Mouse (Mus musculus): ENCODE measurements around the gene Arpc2. TPM values are rescaled to one million over a fixed set of nuclear protein-coding genes. Genes with fewer than 3 reads are reported as not detected.

The Arpc2 gene
- 341 and 351 TPM in 2 replicates for polyA plus RNA-seq (2014; fragmentation: Nextera tagmentation; extraction: Ambion mirVana)

DNA sequence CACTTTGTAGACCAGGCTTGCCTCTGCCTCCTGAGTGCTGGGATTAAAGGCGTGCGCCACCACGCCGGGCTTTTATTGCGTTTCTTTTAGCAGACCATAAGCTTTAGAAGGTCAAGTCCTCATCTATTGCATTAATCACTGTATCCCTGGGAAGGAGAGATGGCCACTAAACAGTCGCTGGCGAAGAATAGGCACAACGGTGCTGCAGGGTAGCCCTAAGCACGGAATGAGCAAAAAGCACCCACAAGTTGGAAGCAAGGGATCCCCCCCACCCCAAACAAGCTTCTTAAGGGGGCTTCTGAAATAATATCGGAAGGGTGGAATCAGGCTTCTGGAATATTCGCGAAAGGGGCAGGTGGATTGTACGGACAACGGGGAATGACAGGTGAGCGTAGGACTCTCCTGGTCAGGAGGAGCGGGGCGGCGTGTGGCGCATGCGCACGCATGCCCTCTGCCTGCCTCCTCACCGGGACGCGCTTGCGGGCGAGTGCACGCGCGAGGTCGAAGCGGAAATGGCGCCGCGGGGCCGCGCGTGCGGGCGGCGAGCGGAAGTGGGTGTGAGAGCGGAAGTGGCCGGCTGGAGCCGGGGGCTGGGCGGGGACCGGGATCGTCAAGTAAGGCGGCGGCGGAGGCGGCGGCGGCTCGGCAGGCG lies at the start of gene Arpc2:
Gene Arpc2 (plus strand): TSS at position 147 of the 652 bp plus-strand sequence.
- ATAC-seq: peak; percentile 94
- peak within 1 kb of the TSS; percentile 82 for H3K4me2 ChIP-seq (ENCODE audit: low read length)

GRCm38 (mm10) chr1:74190471-74190870 lies 45.4 kb upstream of the Arpc2 start:
- H3K9ac ChIP-seq (ENCODE audit: low read length): no peak overlapping the region
- H3K27ac ChIP-seq (ENCODE audit: low read depth, low read length): no peak overlapping the region
- H3K4me1 ChIP-seq (ENCODE audit: control insufficient read depth, insufficient read depth, low read length): no peaks in the 10 kb centered on the region
- no peak overlapping the region for H3K4me2 ChIP-seq (ENCODE audit: low read length)
- no peak overlapping the region for H3K4me3 ChIP-seq (ENCODE audit: low read depth, low read length)
- WGBS: 93% methylated on average over 7 of the region's 7 CpGs
- DNase-seq (ENCODE audit: low spot score) (no peak), ATAC-seq (no peak)
- no peaks in the 10 kb centered on the region for H3K9me3 ChIP-seq (replicated peaks; ENCODE audit: control insufficient read depth, low read length)
- H3K27me3 ChIP-seq (replicated peaks; ENCODE audit: control insufficient read depth, insufficient read depth, low read length): no peaks in the 10 kb centered on the region
- no peaks in the 10 kb centered on the region for H3K36me3 ChIP-seq (ENCODE audit: control insufficient read depth, insufficient read depth, low read length)

More for the DNA sequence above, at the start of gene Arpc2:
- peaks cover 22% of the 10 kb centered on the region for H3K4me1 ChIP-seq (ENCODE audit: control insufficient read depth, insufficient read depth, low read length)
- no peaks in the 10 kb centered on the region for H3K9me3 ChIP-seq (replicated peaks; ENCODE audit: control insufficient read depth, low read length)
- H3K36me3 ChIP-seq (ENCODE audit: control insufficient read depth, insufficient read depth, low read length): no peaks in the 10 kb centered on the region
- no peaks in the 10 kb centered on the region for H3K27me3 ChIP-seq (replicated peaks; ENCODE audit: control insufficient read depth, insufficient read depth, low read length)
- H3K27ac ChIP-seq (ENCODE audit: low read depth, low read length): peak within 1 kb of the TSS; percentile 85
- H3K9ac ChIP-seq (ENCODE audit: low read length): peak within 1 kb of the TSS; percentile 93
- H3K4me3 ChIP-seq (ENCODE audit: low read depth, low read length): peak within 1 kb of the TSS; percentile 93
- DNase-seq (ENCODE audit: low spot score): peak; percentile 97
- WGBS: 2% methylated on average over 51 of the region's 55 CpGs

GRCm38 (mm10) chr1:74192711-74193110 lies 43.2 kb upstream of the Arpc2 start:
- H3K9me3 ChIP-seq (replicated peaks; ENCODE audit: control insufficient read depth, low read length): no peaks in the 10 kb centered on the region
- WGBS: 81% methylated on average over 2 of the region's 2 CpGs
- DNase-seq (ENCODE audit: low spot score) (no peak), ATAC-seq (no peak)
- H3K4me2 ChIP-seq (ENCODE audit: low read length): no peak overlapping the region
- H3K4me1 ChIP-seq (ENCODE audit: control insufficient read depth, insufficient read depth, low read length): no peaks in the 10 kb centered on the region
- H3K36me3 ChIP-seq (ENCODE audit: control insufficient read depth, insufficient read depth, low read length): no peaks in the 10 kb centered on the region
- no peak overlapping the region for H3K9ac ChIP-seq (ENCODE audit: low read length)
- H3K27ac ChIP-seq (ENCODE audit: low read depth, low read length): no peak overlapping the region
- no peaks in the 10 kb centered on the region for H3K27me3 ChIP-seq (replicated peaks; ENCODE audit: control insufficient read depth, insufficient read depth, low read length)
- H3K4me3 ChIP-seq (ENCODE audit: low read depth, low read length): no peak overlapping the region

GRCm38 (mm10) chr1:74194445-74194844 lies 41.4 kb upstream of the Arpc2 start, which contains the start of gene Cxcr1:
Gene Cxcr1, minus strand, starts transcription at chr1:74194631.
- no peak within 1 kb of the TSS for H3K27ac ChIP-seq (ENCODE audit: low read depth, low read length)
- DNase-seq (ENCODE audit: low spot score): no peak
- no peaks in the 10 kb centered on the region for H3K27me3 ChIP-seq (replicated peaks; ENCODE audit: control insufficient read depth, insufficient read depth, low read length)
- no peaks in the 10 kb centered on the region for H3K9me3 ChIP-seq (replicated peaks; ENCODE audit: control insufficient read depth, low read length)
- no peak for ATAC-seq
- no peak within 1 kb of the TSS for H3K4me3 ChIP-seq (ENCODE audit: low read depth, low read length)
- H3K4me1 ChIP-seq (ENCODE audit: control insufficient read depth, insufficient read depth, low read length): no peaks in the 10 kb centered on the region
- no peak within 1 kb of the TSS for H3K9ac ChIP-seq (ENCODE audit: low read length)
- no peaks in the 10 kb centered on the region for H3K36me3 ChIP-seq (ENCODE audit: control insufficient read depth, insufficient read depth, low read length)
- H3K4me2 ChIP-seq (ENCODE audit: low read length): no peak within 1 kb of the TSS
- WGBS: 76% methylated on average over 8 of the region's 8 CpGs

DNA sequence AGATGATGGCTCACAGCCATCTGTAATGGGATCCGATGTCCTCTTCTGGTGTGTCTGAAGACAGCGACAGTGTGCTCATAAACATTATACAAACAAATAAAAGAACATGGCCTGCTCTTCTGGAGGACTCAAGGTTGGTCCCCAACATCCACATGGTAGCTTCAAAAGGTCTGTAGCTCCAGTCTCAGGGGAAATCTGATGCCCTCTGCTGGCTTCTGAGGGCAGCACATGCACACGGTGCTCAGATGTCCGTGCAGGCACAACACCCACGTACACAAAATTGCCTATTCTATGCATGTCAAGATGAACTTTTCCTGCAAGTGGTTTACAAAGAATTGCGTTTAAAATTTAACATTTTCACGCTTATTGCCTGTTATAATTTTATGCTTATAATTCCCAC lies 39.9 kb upstream of the Arpc2 start:
- ATAC-seq (no peak), DNase-seq (ENCODE audit: low spot score) (peak; percentile 31)
- no peak overlapping the region for H3K9ac ChIP-seq (ENCODE audit: low read length)
- H3K4me2 ChIP-seq (ENCODE audit: low read length): no peak overlapping the region
- no peaks in the 10 kb centered on the region for H3K27me3 ChIP-seq (replicated peaks; ENCODE audit: control insufficient read depth, insufficient read depth, low read length)
- H3K36me3 ChIP-seq (ENCODE audit: control insufficient read depth, insufficient read depth, low read length): no peaks in the 10 kb centered on the region
- no peak overlapping the region for H3K27ac ChIP-seq (ENCODE audit: low read depth, low read length)
- WGBS: 54% methylated on average over 7 of the region's 7 CpGs
- no peaks in the 10 kb centered on the region for H3K9me3 ChIP-seq (replicated peaks; ENCODE audit: control insufficient read depth, low read length)
- H3K4me3 ChIP-seq (ENCODE audit: low read depth, low read length): no peak overlapping the region
- H3K4me1 ChIP-seq (ENCODE audit: control insufficient read depth, insufficient read depth, low read length): no peaks in the 10 kb centered on the region

GRCm38 (mm10) chr1:74196621-74197419 lies 39.1 kb upstream of the Arpc2 start:
- 84% methylated on average over 17 of the region's 17 CpGs for WGBS
- ATAC-seq (no peak), DNase-seq (ENCODE audit: low spot score) (no peak)
- H3K9me3 ChIP-seq (replicated peaks; ENCODE audit: control insufficient read depth, low read length): no peaks in the 10 kb centered on the region
- no peaks in the 10 kb centered on the region for H3K27me3 ChIP-seq (replicated peaks; ENCODE audit: control insufficient read depth, insufficient read depth, low read length)
- no peak overlapping the region for H3K4me3 ChIP-seq (ENCODE audit: low read depth, low read length)
- H3K36me3 ChIP-seq (ENCODE audit: control insufficient read depth, insufficient read depth, low read length): no peaks in the 10 kb centered on the region
- H3K27ac ChIP-seq (ENCODE audit: low read depth, low read length): no peak overlapping the region
- H3K9ac ChIP-seq (ENCODE audit: low read length): no peak overlapping the region
- H3K4me2 ChIP-seq (ENCODE audit: low read length): no peak overlapping the region
- H3K4me1 ChIP-seq (ENCODE audit: control insufficient read depth, insufficient read depth, low read length): no peaks in the 10 kb centered on the region

DNA sequence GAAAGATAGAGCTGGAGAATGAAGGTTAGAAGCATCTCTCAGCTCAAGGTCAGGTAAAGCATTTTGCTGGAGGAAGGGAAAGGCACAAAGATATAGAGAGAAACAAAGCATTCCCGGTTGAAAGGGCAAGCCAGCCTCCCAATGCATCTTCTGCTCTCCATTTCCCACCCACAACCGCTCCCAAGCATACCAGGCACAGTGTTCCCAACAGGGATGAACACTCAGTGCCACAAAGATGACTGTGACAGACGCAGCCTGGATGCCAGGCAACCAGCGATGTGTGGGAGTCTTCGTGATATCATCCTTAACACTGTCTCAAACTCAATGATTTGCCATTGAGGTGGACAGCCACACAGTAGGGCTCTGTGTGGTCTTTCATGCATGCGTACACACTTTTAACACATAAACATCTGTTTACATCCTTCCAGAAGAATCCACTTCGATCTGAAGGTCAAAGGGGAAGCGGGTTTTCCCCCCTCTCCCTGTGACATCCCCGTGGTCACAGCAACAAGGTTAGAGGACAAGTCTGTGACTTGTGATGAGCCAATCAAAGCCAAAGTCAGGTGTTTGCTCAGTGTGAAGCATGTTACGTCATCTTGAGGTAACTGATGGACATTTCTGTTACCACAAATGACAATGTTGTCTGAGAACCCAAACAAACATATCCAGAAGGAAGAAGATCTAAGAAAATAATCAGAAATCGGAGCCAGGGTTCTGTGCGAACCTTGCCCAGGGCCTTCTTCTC lies 38.0 kb upstream of the Arpc2 start:
- Histone ChIP-seq H3K9ac (ENCODE audit: low read length) (no peak overlapping the region), H3K9me3 (replicated peaks; ENCODE audit: control insufficient read depth, low read length) (no peaks in the 10 kb centered on the region), H3K4me2 (ENCODE audit: low read length) (no peak overlapping the region), H3K27me3 (replicated peaks; ENCODE audit: control insufficient read depth, insufficient read depth, low read length) (no peaks in the 10 kb centered on the region), H3K27ac (ENCODE audit: low read depth, low read length) (no peak overlapping the region), H3K36me3 (ENCODE audit: control insufficient read depth, insufficient read depth, low read length) (no peaks in the 10 kb centered on the region), H3K4me1 (ENCODE audit: control insufficient read depth, insufficient read depth, low read length) (no peaks in the 10 kb centered on the region), H3K4me3 (ENCODE audit: low read depth, low read length) (no peak overlapping the region)
- DNase-seq (ENCODE audit: low spot score): no peak
- ATAC-seq: no peak
- 82% methylated on average over 12 of the region's 12 CpGs for WGBS

DNA sequence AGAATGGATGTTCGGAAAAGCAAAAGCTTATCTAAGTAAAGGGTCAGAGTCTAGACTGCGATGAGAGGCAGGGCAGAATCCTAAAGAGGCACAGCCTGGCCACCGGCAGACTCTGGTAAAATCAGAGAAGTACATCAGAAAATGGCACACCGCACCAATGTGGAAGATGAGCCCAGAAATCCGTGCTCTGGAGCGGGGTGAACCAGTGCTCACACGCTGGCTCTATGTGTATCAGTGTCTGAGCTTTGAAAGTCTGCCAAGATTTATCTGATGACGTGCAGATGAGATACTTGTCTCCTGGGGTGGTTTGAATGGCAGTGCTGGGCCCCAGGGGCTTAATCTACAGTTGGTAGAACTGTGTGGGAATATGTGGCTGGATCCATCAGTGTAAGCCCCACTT lies 36.8 kb upstream of the Arpc2 start:
- Histone ChIP-seq H3K4me3 (ENCODE audit: low read depth, low read length) (no peak overlapping the region), H3K36me3 (ENCODE audit: control insufficient read depth, insufficient read depth, low read length) (no peaks in the 10 kb centered on the region), H3K9ac (ENCODE audit: low read length) (no peak overlapping the region), H3K9me3 (replicated peaks; ENCODE audit: control insufficient read depth, low read length) (no peaks in the 10 kb centered on the region), H3K27ac (ENCODE audit: low read depth, low read length) (no peak overlapping the region), H3K4me2 (ENCODE audit: low read length) (no peak overlapping the region), H3K4me1 (ENCODE audit: control insufficient read depth, insufficient read depth, low read length) (no peaks in the 10 kb centered on the region), H3K27me3 (replicated peaks; ENCODE audit: control insufficient read depth, insufficient read depth, low read length) (no peaks in the 10 kb centered on the region)
- peak; percentile 52 for DNase-seq (ENCODE audit: low spot score)
- WGBS: 63% methylated on average over 8 of the region's 8 CpGs
- ATAC-seq: no peak

All from forebrain, embryonic 14.5 days (tissue).